Mouse (Mus musculus): ENCODE measurements around the gene Card10. TPM values are rescaled to one million over a fixed set of nuclear protein-coding genes. Genes with fewer than 3 reads are reported as not detected.

The Card10 gene
- polyA plus RNA-seq, 1 experiment from 2014 or later, result 4.7 TPM

GRCm38 (mm10) chr15:78754144-78754543 is 48.7 kb downstream of the Card10 start:
- Histone ChIP-seq H3K9me3 (replicated peaks) (no peaks in the 10 kb centered on the region), H3K36me3 (no peaks in the 10 kb centered on the region), H3K27ac (no peak overlapping the region), H3K27me3 (ENCODE audit: low read depth, poor library complexity, severe bottlenecking) (no peaks in the 10 kb centered on the region), H3K4me1 (no peaks in the 10 kb centered on the region), H3K4me3 (no peak overlapping the region)
- 78% methylated on average over 5 of the region's 5 CpGs for WGBS
- no peak for DNase-seq (ENCODE audit: low spot score)

- Histone ChIP-seq H3K4me1 (no peaks in the 10 kb centered on the region), H3K9me3 (replicated peaks) (no peaks in the 10 kb centered on the region)
- DNase-seq (ENCODE audit: low spot score), result no peak
Measured at GRCm38 (mm10) chr15:78752991-78753390, 49.9 kb downstream of the Card10 start.

GRCm38 (mm10) chr15:78750608-78751350 is 52.1 kb downstream of the Card10 start:
- Histone ChIP-seq H3K36me3 (no peaks in the 10 kb centered on the region), H3K9me3 (replicated peaks) (no peaks in the 10 kb centered on the region), H3K4me1 (no peaks in the 10 kb centered on the region), H3K4me3 (no peak overlapping the region), H3K27me3 (ENCODE audit: low read depth, poor library complexity, severe bottlenecking) (no peaks in the 10 kb centered on the region), H3K27ac (no peak overlapping the region)
- DNase-seq (ENCODE audit: low spot score), result no peak
- WGBS, result 69% methylated on average over 6 of the region's 6 CpGs

More at GRCm38 (mm10) chr15:78752991-78753390, 49.9 kb downstream of the Card10 start:
- Histone ChIP-seq H3K27me3 (ENCODE audit: low read depth, poor library complexity, severe bottlenecking) (no peaks in the 10 kb centered on the region), H3K4me3 (no peak overlapping the region), H3K27ac (no peak overlapping the region), H3K36me3 (no peaks in the 10 kb centered on the region)

GRCm38 (mm10) chr15:78749855-78750254 is 53.0 kb downstream of the Card10 start:
- Histone ChIP-seq H3K4me1 (no peaks in the 10 kb centered on the region), H3K36me3 (no peaks in the 10 kb centered on the region), H3K27ac (no peak overlapping the region), H3K27me3 (ENCODE audit: low read depth, poor library complexity, severe bottlenecking) (no peaks in the 10 kb centered on the region), H3K4me3 (no peak overlapping the region), H3K9me3 (replicated peaks) (no peaks in the 10 kb centered on the region)
- DNase-seq (ENCODE audit: low spot score), result peak; percentile 61
- WGBS, result 44% methylated on average over 5 of the region's 5 CpGs

- Histone ChIP-seq H3K27ac (no peak overlapping the region), H3K4me3 (no peak overlapping the region), H3K4me1 (peaks cover 7% of the 10 kb centered on the region; the same call in 1 of the 2 replicates), H3K9me3 (replicated peaks) (no peaks in the 10 kb centered on the region), H3K27me3 (ENCODE audit: low read depth, poor library complexity, severe bottlenecking) (no peaks in the 10 kb centered on the region), H3K36me3 (no peaks in the 10 kb centered on the region)
- DNase-seq (ENCODE audit: low spot score), result peak; percentile 92
- 3% methylated on average over 5 of the region's 5 CpGs for WGBS
Measured at GRCm38 (mm10) chr15:78744206-78744605, 58.6 kb downstream of the Card10 start.

- Histone ChIP-seq H3K36me3 (no peaks in the 10 kb centered on the region), H3K4me3 (no peak overlapping the region), H3K4me1 (peaks cover 7% of the 10 kb centered on the region; the same call in 1 of the 2 replicates), H3K9me3 (replicated peaks) (no peaks in the 10 kb centered on the region), H3K27ac (no peak overlapping the region), H3K27me3 (ENCODE audit: low read depth, poor library complexity, severe bottlenecking) (peaks cover 1% of the 10 kb centered on the region; the same call in 1 of the 2 replicates)
- 71% methylated on average over 10 of the region's 10 CpGs for WGBS
- no peak for DNase-seq (ENCODE audit: low spot score)
Measured at GRCm38 (mm10) chr15:78742831-78743230, 60.0 kb downstream of the Card10 start.

GRCm38 (mm10) chr15:78740662-78741061 is 62.2 kb downstream of the Card10 start:
- WGBS, result 62% methylated on average over 12 of the region's 12 CpGs
- no peak overlapping the region for H3K27ac ChIP-seq

GRCm38 (mm10) chr15:78737146-78737545 is 65.7 kb downstream of the Card10 start:
- Histone ChIP-seq H3K4me3 (no peak overlapping the region), H3K9me3 (replicated peaks) (no peaks in the 10 kb centered on the region), H3K4me1 (peaks cover 13% of the 10 kb centered on the region), H3K36me3 (no peaks in the 10 kb centered on the region), H3K27ac (no peak overlapping the region), H3K27me3 (ENCODE audit: low read depth, poor library complexity, severe bottlenecking) (peaks cover 36% of the 10 kb centered on the region)
- DNase-seq (ENCODE audit: low spot score), result no peak
- 47% methylated on average over 6 of the region's 6 CpGs for WGBS

More at GRCm38 (mm10) chr15:78740662-78741061, 62.2 kb downstream of the Card10 start:
- Histone ChIP-seq H3K36me3 (no peaks in the 10 kb centered on the region), H3K27me3 (ENCODE audit: low read depth, poor library complexity, severe bottlenecking) (peaks cover 23% of the 10 kb centered on the region), H3K9me3 (replicated peaks) (no peaks in the 10 kb centered on the region), H3K4me1 (peaks cover 12% of the 10 kb centered on the region), H3K4me3 (no peak overlapping the region)
- no peak for DNase-seq (ENCODE audit: low spot score)

- H3K4me3 ChIP-seq, result no peak overlapping the region
- no peak overlapping the region for H3K27ac ChIP-seq
- 8% methylated on average over 7 of the region's 7 CpGs for WGBS
- H3K4me1 ChIP-seq, result peaks cover 13% of the 10 kb centered on the region
- H3K9me3 ChIP-seq (replicated peaks), result no peaks in the 10 kb centered on the region
- DNase-seq (ENCODE audit: low spot score), result no peak
- H3K27me3 ChIP-seq (ENCODE audit: low read depth, poor library complexity, severe bottlenecking), result peaks cover 36% of the 10 kb centered on the region
- no peaks in the 10 kb centered on the region for H3K36me3 ChIP-seq
Measured at GRCm38 (mm10) chr15:78736681-78737100, 66.2 kb downstream of the Card10 start.

- Histone ChIP-seq H3K36me3 (no peaks in the 10 kb centered on the region), H3K4me3 (no peak overlapping the region), H3K27ac (no peak overlapping the region), H3K27me3 (ENCODE audit: low read depth, poor library complexity, severe bottlenecking) (peaks cover 36% of the 10 kb centered on the region), H3K4me1 (peaks cover 13% of the 10 kb centered on the region), H3K9me3 (replicated peaks) (no peaks in the 10 kb centered on the region)
- 41% methylated on average over 3 of the region's 3 CpGs for WGBS
- no peak for DNase-seq (ENCODE audit: low spot score)
Measured at GRCm38 (mm10) chr15:78736181-78736579, 66.7 kb downstream of the Card10 start.

- H3K36me3 ChIP-seq, result no peaks in the 10 kb centered on the region
- no peak overlapping the region for H3K27ac ChIP-seq
- H3K4me3 ChIP-seq, result no peak overlapping the region
- H3K9me3 ChIP-seq (replicated peaks), result no peaks in the 10 kb centered on the region
- peaks cover 7% of the 10 kb centered on the region for H3K4me1 ChIP-seq
- DNase-seq (ENCODE audit: low spot score), result no peak
- 34% methylated on average over 17 of the region's 17 CpGs for WGBS
- peaks cover 36% of the 10 kb centered on the region for H3K27me3 ChIP-seq (ENCODE audit: low read depth, poor library complexity, severe bottlenecking)
Measured at GRCm38 (mm10) chr15:78735431-78736180, 67.2 kb downstream of the Card10 start.

GRCm38 (mm10) chr15:78731830-78732229 is 71.0 kb downstream of the Card10 start:
- no peak for DNase-seq (ENCODE audit: low spot score)
- Histone ChIP-seq H3K27ac (no peak overlapping the region), H3K4me1 (peaks cover 7% of the 10 kb centered on the region), H3K4me3 (no peak overlapping the region), H3K9me3 (replicated peaks) (no peaks in the 10 kb centered on the region), H3K27me3 (ENCODE audit: low read depth, poor library complexity, severe bottlenecking) (peaks cover 25% of the 10 kb centered on the region), H3K36me3 (no peaks in the 10 kb centered on the region)
- 71% methylated on average over 4 of the region's 4 CpGs for WGBS

Data from limb, embryonic 10.5 days (tissue).